Mouse (Mus musculus): ENCODE measurements around the gene Prss16.

Gene Prss16

DNA sequence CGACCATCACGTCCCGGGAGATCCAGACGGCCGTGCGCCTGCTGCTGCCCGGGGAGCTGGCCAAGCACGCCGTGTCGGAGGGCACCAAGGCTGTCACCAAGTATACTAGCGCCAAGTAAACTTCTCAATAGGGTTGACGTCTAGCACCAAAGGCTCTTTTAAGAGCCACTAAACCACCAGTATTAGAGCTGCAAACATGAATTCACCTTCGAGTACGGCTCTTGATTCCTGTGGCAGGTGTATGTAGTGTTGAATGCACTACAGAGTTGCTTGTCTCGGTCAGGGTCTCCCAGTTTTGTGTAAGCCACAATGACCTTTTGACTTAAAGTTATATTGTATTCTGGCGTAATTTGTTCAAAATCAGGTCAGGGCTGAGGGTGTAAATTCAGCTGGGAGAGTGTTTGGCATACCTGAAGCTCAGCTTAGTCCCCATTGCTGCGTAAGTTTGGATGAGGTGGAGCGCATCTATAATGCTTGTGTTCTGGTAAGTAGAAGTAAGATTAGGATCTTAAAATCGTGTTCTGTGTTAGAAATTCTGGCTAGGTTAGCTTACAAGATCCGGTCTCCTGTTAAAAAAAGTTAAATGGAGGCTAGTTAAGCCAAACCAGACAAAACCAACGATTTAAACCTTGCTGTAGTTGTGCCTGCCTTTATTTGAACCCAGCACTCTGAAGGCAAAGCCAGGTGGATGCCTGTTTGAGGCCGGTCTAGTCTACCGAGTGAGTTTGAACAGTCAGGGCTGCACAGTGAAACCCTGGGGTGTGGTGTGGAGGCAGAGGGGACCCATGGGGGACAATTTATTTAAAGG is 26.8 kb upstream of the Prss16 start:
- no peak for DNase-seq (ENCODE audit: low read depth, low spot score)

DNA sequence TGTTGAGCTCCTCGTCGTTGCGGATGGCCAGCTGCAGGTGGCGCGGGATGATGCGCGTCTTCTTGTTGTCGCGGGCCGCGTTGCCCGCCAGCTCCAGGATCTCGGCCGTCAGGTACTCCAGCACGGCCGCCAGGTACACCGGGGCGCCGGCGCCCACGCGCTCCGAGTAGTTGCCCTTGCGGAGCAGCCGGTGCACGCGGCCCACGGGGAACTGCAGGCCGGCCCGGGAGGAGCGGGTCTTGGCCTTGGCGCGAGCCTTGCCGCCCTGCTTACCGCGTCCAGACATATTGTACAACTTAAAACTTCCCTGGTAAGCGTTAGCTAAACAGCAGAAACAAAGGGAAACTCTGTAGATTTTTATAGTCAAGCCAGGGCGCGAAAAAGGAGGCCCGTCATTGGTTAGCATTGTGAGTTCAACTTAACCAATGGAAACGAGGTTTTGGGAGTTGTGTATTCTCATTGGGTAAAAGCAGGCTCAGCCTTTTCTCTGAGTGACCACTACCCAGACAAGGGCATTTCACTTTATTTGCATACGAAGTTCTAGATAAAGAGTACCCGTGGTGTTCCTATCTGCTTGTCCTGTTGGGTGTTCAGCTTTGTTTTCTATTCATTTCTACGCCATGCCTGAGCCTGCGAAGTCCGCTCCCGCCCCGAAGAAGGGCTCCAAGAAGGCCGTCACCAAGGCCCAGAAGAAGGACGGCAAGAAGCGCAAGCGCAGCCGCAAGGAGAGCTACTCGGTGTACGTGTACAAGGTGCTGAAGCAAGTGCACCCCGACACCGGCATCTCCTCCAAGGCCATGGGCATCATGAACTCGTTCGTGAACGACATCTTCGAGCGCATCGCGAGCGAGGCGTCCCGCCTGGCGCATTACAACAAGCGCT is 26.0 kb upstream of the Prss16 start, which contains the start of the genes Hist1h2ah and Hist1h2bk:
TSS of gene Hist1h2ah (minus strand) at position 302 of the 882 bp plus-strand sequence.
TSS of gene Hist1h2bk (plus strand) at position 604 of the 882 bp plus-strand sequence.
- DNase-seq (ENCODE audit: low read depth, low spot score), result peak; percentile 89

DNA sequence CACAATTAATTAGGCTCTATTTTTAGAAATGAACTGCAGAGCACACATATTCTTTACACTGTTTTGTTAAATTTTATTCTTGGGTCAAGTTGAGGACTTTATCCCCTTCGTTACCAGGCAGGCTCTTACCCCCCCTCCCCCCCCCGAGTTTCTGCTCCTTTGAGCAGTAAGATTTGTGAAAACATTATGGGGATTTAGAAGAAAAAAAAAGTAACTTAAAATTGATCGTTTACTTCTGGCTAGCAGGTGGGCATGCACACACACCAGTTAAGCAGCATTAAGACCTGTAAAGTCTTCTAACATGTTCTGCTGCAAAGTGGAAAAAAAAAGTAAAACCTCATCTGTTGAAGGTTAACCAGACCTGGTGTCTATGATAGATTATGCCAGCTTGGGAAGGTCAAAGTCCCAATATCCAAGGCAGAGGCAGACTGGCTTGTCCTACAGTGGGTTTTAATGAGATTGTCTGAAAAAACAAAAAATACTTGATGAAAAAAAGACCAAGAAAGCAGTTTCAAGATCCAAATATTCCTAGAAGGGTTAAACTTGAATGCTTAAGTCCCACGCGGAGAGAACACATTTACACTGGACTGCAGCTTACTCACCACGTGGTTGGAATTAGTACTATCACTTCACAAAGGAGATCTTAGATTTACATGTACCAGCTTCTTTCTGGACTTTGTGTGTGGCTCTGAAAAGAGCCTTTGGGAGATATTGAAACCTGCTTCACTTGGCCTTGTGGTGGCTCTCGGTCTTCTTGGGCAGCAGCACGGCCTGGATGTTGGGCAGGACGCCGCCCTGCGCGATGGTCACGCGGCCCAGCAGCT is 25.1 kb upstream of the Prss16 start:
- no peak for DNase-seq (ENCODE audit: low read depth, low spot score)

DNA sequence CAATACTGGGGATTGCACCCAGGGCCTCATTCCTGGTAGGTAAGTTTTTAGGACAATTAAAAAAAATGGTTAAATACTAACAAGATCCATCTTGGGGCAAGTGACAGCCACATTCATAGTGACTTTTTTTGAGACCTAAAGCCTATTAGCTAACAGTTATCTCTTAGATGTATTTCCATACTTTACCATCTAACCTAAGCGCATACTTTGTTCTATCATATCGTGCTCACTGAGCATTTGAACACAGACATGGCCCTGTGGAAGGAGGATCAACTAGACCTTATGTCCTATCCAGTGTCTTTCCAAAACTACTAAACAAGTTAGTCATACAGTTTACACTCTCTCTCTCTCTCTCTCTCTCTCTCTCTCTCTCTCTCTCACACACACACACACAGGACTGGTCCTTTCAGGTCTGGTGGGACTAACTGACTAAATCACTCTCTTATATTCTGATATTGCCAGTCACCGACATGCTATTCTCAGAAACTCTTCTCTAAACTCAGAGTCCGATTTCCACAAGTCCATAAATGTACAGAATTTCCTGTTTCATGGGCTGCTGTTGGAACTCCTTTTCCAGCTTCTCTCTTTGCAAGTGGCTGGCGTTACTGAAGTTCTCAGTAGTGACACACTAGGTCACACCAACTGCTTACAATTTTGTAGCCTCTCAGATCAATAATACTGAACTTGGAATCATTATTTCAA is 24.4 kb upstream of the Prss16 start:
- DNase-seq (ENCODE audit: low read depth, low spot score), result no peak

DNA sequence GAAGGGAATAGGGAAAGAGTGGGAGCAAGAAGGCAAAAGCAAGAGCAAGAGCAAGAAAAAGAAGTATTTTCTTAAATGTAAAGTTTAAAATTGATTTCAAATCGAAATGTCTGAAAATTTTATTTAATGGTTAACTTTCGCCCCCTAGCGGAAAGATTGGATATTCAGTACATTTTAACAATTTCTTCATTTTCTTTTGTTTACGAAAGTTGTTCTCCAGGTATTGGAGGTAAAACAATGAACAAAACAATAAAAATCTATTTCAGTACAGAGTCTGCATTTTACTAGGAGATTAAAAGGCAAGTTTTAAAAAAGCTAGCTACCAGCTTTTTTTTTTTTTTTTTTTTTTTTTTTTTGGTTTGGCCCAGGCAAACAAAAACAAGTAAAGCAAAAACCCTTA is 21.0 kb upstream of the Prss16 start:
- DNase-seq (ENCODE audit: low read depth, low spot score), result peak; percentile 78

DNA sequence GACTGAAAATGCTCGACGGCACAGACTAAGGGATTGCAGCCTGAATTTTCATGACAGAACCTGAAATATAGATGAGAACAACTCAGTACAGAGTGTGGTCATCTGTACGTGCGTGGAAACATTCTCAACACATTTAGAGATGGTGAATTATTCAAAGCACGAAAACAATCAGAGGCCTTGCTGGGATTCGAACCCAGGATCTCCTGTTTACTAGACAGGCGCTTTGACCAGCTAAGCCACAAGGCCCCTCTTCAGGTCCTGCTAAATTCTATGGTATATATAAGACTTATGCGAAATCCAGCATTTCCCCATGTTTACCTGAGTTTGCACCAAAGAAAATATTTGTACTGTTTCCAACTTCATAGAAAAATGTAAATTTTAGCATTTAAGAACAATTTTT is 20.4 kb upstream of the Prss16 start:
- DNase-seq (ENCODE audit: low read depth, low spot score), result no peak

DNA sequence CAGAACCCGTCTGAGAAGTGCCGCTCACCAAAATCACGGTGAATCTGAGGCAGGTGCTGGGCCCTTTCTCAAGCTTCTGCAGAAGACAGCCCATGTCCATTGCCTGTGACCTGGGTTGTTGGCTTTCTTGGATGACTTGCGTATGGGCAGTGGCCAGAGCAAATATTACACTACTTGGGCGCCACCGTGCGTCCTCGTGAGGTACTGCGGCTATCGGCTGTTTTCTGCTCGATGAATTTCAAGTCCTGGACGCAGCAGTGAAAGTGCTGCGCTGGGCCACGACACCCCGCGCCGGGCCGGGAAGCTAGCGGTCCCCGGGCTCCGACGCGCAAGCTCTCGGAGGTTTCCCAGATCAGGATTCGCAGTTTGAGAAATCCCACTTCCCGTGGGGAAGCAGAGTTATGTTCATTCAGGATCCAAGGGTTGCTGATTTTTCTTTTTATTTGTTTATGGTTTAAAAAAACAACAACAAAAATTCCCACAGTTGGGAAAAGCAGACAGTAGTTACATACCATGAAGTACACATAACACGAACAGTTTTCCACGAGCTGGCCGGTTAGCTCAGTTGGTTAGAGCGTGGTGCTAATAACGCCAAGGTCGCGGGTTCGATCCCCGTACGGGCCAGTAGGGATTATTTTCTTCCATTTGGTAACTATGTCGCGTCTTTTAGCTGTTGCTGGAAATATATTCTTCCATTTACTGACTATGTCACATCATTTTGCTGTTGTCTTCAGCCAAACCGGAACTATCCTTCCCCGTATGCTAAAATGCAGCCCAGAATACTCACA is 19.3 kb upstream of the Prss16 start:
- peak; percentile 93 for DNase-seq (ENCODE audit: low read depth, low spot score)

DNA sequence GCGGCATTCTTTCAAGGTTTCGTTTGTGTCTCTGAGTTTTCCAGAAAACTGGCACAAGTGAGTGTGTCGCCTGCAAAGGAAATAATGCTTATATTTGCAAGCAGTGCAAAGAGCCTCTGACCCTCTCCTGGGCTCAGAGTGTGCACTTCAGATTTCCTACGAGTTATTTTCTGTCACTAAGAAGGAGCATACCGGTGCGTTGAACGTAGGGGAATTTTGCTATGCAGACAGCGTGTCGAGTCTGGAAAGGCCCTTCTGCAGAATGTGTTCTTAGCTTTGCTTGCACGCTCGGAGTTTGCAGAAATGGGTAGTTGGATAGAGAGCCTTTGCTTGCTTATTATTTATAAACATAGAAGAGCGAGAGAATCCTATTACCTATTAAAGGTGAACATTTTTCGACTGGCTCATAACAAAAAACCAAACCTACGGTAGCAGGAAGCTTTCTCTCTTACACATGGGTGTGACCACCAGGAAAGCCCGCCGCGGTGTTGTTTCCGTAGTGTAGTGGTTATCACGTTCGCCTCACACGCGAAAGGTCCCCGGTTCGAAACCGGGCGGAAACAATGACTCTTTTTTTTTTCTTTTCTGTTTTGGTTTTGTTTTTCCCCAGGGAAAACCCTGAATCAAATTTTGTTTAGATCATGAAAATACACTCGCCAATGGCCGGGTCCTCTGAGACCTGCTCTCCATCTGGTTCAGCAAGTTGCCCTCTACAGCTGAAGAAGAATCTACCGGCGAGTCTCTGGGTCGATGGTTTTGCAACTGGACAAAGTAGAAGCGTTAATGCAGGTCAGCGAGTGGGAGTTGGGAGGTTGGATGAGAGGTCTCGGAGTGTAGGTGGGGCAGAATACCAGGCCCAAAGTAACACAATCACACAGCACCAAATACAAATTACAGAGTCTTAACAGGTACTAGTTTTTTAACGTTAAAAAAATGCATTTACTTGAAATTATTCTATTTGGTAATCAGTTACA is 16.8 kb upstream of the Prss16 start:
- peak; percentile 87 for DNase-seq (ENCODE audit: low read depth, low spot score)

DNA sequence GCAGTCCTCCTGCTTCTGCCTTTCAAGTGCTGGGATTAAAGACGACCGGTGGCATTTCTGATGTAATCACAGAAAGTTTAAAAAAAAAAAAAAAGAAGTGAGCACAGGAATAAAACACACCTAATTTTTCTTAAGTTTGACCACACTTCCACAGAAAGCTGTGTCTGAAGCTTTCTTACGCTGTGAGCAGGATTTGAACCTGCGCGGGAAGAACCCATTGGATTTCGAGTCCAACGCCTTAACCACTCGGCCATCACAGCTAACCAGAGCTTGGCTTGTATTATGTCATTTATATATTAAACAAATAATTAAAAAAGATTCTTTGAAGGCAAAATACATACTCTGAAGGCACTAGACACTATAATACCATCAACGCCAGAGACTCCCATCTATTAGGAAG is 12.7 kb upstream of the Prss16 start:
- peak; percentile 85 for DNase-seq (ENCODE audit: low read depth, low spot score)

DNA sequence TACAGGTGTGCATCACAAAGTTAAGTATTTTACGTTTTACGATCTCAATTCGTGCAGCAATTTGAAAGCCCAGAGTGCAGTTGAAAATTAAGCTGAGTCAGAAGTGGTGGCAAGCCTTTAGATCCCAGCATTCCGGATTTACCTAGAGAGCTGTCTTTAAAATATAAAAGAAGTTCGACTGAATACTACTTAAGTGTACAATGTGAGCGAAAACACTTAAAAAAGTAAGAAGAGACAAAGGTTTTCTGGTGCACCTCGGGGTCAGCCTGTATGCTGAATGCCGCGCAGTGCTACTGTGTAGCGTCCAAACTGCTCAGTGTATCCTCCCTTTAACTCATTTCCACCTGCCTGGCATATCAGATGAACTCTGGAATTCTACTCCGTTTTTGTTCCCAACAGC is 12.0 kb upstream of the Prss16 start:
- DNase-seq (ENCODE audit: low read depth, low spot score), result peak; percentile 27

DNA sequence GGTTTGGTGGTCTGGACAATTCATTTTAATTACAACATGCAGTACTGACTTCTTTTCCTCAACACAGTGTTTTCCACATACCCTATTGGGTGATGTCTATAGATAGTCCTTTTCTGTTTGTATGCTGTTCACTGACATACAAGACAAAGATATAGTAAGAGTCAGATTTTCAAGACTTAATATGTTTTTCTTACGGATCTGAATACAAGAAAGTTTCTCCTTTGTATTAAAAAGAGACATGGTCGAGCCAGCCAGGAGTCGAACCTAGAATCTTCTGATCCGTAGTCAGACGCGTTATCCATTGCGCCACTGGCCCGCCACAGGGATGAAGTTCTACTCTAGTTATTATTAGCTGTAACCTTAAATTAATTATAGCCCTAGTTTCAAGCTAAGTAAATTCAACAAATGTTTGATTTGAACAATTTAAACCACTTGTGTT is 11.4 kb upstream of the Prss16 start:
- DNase-seq (ENCODE audit: low read depth, low spot score), result peak; percentile 56

DNA sequence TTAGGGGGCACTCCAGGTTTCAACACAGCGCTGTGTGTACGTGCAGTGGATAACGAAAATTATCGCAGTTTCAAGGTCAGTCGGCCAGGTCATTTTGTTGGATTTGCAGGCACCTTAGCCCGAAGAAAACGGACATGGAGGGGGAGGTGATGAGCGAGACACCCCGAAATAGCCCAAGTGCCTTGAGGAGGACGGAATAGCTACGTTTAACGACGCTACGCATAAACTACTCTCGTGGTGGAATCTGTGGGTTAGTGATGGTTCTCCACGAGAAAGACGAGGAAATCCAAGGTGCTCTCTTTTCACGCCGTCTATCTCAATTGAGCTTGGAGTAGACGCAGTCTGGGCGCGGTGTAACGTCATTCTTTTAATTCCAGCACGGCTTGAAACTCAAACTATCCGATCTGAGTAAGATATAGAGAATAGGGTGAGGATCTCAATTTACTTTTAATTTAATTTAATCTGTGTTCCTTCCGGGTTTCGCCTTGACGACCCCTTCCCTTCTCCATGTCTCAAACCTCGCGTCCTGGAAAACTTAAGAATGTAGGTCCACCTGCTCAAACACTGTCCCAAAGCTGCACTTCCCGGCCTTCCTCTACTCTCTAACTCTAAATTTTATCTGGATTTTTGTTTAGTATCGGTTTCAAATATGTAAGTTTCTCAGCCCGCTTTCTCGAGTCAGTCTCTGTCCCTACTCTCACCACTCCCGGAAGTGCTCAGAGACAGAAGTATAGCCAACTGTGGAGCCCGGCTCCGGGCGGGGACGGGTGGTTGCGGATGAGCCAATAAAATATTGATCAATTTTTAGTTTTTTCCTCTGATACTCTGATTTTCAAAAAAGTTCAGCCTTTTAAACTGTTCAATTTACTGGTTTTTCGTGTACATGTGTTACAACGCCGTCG is 10.6 kb upstream of the Prss16 start:
- DNase-seq (ENCODE audit: low read depth, low spot score), result peak; percentile 59

DNA sequence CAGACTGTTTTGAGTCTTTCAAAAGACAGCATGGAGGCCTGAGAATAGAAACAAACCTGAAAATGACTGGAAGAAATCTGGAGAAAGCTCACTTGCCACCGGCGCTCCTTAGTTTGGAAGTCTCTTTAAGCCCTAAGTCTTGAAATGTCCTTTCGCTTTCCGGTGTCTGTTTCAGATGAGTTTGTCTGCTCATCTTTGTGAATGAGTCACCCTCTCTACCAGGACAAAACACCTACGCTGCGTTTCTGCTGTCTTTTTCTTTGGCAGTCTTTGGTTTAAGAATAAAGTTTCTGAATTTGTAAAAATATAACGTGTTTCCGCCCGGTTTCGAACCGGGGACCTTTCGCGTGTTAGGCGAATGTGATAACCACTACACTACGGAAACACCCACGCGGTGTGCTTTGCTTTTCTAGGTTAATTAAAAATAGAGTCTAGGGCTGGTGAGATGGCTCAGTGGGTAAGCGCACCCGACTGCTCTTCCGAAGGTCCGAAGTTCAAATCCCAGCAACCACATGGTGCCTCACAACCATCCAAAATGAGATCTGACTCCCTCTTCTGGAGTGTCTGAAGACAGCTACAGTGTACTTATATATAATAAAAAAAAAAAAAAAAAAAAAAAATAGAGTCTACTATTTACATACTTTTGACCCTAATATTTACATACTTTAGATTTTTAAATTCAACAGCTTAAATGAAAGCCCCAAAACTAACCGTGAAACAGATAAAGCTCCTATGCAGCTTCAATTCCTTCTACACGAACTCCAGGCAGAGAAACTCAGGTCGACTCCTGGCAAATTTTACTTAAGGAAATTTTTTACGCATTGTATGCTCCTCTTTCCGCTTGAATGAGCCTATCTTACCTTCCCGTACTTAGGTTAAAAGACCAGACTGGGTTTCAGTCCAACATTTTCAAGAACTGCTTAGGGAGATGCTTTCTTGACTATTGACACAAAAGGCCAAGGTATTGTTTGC is 6.2 kb upstream of the Prss16 start:
- peak; percentile 93 for DNase-seq (ENCODE audit: low read depth, low spot score)

DNA sequence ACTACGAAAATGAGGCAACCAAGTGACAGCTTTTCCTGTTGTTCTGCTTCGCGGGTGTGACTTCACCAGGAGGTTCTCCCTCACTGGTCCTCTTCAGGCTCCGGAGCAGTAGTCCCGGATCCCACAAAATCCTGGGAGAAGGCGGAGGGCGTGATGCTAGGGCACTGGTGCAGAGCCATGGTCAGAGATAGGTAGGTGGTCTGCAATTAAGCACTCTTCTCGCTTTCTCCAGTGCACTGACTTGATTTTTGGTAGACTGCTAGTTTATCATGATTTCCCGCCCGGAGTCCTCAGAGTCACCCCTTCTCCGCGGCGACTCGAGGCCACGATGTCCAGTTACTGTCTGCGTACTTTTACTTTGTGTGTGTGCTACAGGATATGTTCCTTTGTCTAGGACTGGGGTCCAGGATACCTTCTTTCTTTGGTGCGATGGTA is 4.9 kb upstream of the Prss16 start:
- DNase-seq (ENCODE audit: low read depth, low spot score), result no peak

DNA sequence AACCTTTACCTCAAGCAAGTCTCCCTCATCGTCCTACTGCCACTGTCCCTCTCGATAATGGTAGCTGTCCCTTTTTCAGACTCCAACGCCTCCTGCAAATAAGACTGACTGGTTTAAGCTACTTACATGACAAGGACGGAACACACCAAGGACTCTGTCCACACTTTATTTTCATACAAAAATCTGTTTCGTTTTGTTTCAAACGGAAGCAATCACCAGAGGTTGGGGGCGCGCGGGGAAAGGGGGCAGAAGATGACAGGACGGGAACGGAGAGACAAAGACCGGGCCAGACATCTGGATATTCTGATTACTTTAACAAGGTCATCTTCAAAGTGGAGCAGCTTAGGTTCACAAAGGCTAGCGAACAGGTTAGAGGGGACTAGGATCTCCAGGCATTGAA is 4.2 kb upstream of the Prss16 start:
- DNase-seq (ENCODE audit: low read depth, low spot score), result no peak

DNA sequence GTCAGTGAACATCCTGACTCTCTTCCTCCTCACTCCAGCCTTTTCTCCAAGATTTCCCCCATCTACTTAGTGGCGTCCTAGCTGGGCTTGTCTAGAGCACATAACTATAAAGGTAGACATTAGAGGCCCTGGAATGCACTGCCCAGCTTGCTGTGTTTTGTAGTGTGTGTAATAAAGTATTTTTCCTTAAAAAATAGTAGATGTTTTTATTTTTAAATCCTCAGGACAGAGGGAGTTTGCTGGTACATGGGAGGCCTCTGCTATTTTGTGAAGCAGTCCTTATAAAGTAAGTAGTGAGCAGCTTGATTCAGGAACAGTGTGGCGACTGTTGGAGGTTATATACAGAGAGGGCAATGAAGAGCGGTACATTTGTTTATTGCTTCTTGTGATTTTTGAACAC is 835 bp downstream of the Prss16 start:
- DNase-seq (ENCODE audit: low read depth, low spot score), result no peak

DNA sequence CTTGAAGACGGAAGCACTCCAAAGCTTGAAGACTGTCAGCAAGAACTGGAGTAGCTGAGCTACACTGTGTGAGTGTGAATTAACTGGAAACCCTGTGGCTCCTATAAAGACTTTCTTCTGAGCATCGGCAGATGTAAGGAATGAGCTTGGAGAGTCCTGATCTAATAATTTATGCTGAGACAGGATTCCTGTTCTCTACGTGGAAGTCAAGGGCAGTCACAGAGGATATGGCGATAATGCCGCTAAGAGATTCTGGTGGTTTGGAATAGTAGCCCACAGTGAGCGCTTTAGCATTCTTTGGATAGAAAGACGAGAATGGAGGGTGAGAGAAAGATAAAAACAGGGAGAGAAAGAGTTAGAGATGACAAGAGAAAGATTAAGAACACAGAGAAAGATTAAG is 1.7 kb downstream of the Prss16 start:
- no peak for DNase-seq (ENCODE audit: low read depth, low spot score)

Data from CD4-positive, CD25-positive, alpha-beta regulatory T cell, adult 2 months (primary cell).